Comparison of ENCODE assay signal across 17 mouse cellular contexts in genomic region chr1:53060499-53060898, GRCm38 (mm10). TPM values are rescaled to one million over a fixed set of nuclear protein-coding genes. Genes with fewer than 3 reads are reported as not detected.
DNase-seq lines count a peak whose midpoint lies in the region; ATAC-seq lines count a peak whose summit lies in the region.
"Had no signal": no experiment of that assay in that cellular context is flagged by ENCODE, and none has a peak within 500 bp of the region (broad histone marks: within the 10 kb centered on the region; RNA-seq: fewer than 3 reads in every experiment).

No protein-coding gene starts in this region.

- 42% methylated on average over 8 of the region's 8 CpGs for WGBS in heart, embryonic 16.5 days
- WGBS in forebrain, embryonic 13.5 days, result 27% methylated on average over 8 of the region's 8 CpGs
- 21% methylated on average over 8 of the region's 8 CpGs for WGBS in midbrain, embryonic 15.5 days

- ATAC-seq in heart, embryonic 16.5 days (replicated peaks; ENCODE audit: extremely low read depth, insufficient read depth, low FRiP score), result no peak
- peak; percentile 6; the same call in 1 of the 2 replicates for ATAC-seq in forebrain, embryonic 13.5 days
- ATAC-seq in midbrain, embryonic 15.5 days (replicated peaks), result peak; percentile 65

- no peak overlapping the region for H3K4me3 ChIP-seq in heart, embryonic 16.5 days (ENCODE audit: low read length)
- H3K4me3 ChIP-seq in forebrain, embryonic 13.5 days, result no peak overlapping the region
- H3K4me3 ChIP-seq in midbrain, embryonic 15.5 days, result no peak overlapping the region
- H3K4me3 ChIP-seq: embryonic facial prominence, embryonic 15.5 days; heart, adult 2 months; liver, embryonic 13.5 days had no signal

- peak overlapping the region; percentile 28 for H3K4me2 ChIP-seq in heart, embryonic 16.5 days (ENCODE audit: low read depth, low read length)
- 0 out of 2 replicates have a peak overlapping the region, but pooled peaks have one; percentile 8 for H3K4me2 ChIP-seq in forebrain, embryonic 13.5 days
- no peak overlapping the region for H3K4me2 ChIP-seq in midbrain, embryonic 15.5 days
- H3K4me2 ChIP-seq: embryonic facial prominence, embryonic 15.5 days; liver, embryonic 13.5 days had no signal

- peaks cover 4% of the 10 kb centered on the region; the same call in 1 of the 2 replicates for H3K4me1 ChIP-seq in heart, embryonic 16.5 days (ENCODE audit: control insufficient read depth, insufficient read depth, low read length)
- peaks cover 8% of the 10 kb centered on the region; the same call in 1 of the 2 replicates for H3K4me1 ChIP-seq in forebrain, embryonic 13.5 days
- no peaks in the 10 kb centered on the region; the same call in 1 of the 2 replicates for H3K4me1 ChIP-seq in midbrain, embryonic 15.5 days
- H3K4me1 ChIP-seq: embryonic facial prominence, embryonic 15.5 days; liver, embryonic 13.5 days had no signal

- H3K9ac ChIP-seq in heart, embryonic 16.5 days (ENCODE audit: low read length), result peak overlapping the region; percentile 26; the same call in 1 of the 2 replicates
- H3K9ac ChIP-seq in forebrain, embryonic 13.5 days, result 0 out of 2 replicates have a peak overlapping the region, but pooled peaks have one; percentile 37
- no peak overlapping the region for H3K9ac ChIP-seq in midbrain, embryonic 15.5 days
- H3K9ac ChIP-seq: embryonic facial prominence, embryonic 15.5 days; liver, embryonic 13.5 days had no signal

- H3K36me3 ChIP-seq in heart, embryonic 16.5 days (ENCODE audit: control insufficient read depth, insufficient read depth), result no peaks in the 10 kb centered on the region
- no peaks in the 10 kb centered on the region for H3K36me3 ChIP-seq in forebrain, embryonic 13.5 days (ENCODE audit: poor library complexity, severe bottlenecking)
- no peaks in the 10 kb centered on the region for H3K36me3 ChIP-seq in midbrain, embryonic 15.5 days (replicated peaks)
- H3K36me3 ChIP-seq: embryonic facial prominence, embryonic 15.5 days; G1E; liver, embryonic 13.5 days had no signal

- 0 out of 2 replicates have a peak, but pooled peaks cover 2% of the 10 kb centered on the region for H3K9me3 ChIP-seq in heart, embryonic 16.5 days (replicated peaks; ENCODE audit: control insufficient read depth, low read length)
- 0 out of 2 replicates have a peak, but pooled peaks cover 4% of the 10 kb centered on the region for H3K9me3 ChIP-seq in forebrain, embryonic 13.5 days (replicated peaks)
- H3K9me3 ChIP-seq in midbrain, embryonic 15.5 days, result no peaks in the 10 kb centered on the region
- H3K9me3 ChIP-seq: embryonic facial prominence, embryonic 15.5 days; G1E; liver, embryonic 13.5 days had no signal

- H3K27me3 ChIP-seq in heart, embryonic 16.5 days (ENCODE audit: control insufficient read depth, insufficient read depth, low read length), result no peaks in the 10 kb centered on the region
- no peaks in the 10 kb centered on the region for H3K27me3 ChIP-seq in forebrain, embryonic 13.5 days
- no peaks in the 10 kb centered on the region for H3K27me3 ChIP-seq in midbrain, embryonic 15.5 days (replicated peaks)
- H3K27me3 ChIP-seq: embryonic facial prominence, embryonic 15.5 days; liver, embryonic 13.5 days had no signal

- no peak overlapping the region for H3K27ac ChIP-seq in heart, embryonic 16.5 days (ENCODE audit: low read length)
- H3K27ac ChIP-seq in forebrain, embryonic 13.5 days, result no peak overlapping the region
- H3K27ac ChIP-seq in midbrain, embryonic 15.5 days, result no peak overlapping the region
- H3K27ac ChIP-seq: embryonic facial prominence, embryonic 15.5 days; heart, adult 2 months; liver, embryonic 13.5 days had no signal

- intact Hi-C loops in gastrocnemius, postnatal 36 days (cut with DNase I), result no loop called here

- DNase-seq in heart, adult 18-20 months, result no peak
- DNase-seq in embryo, embryonic 10.5 days (ENCODE audit: low spot score), result peak; percentile 28
- DNase-seq in adrenal gland, postnatal 36 days, result no peak
- no peak for DNase-seq in layer of hippocampus, adult 9-11 months
- no peak for DNase-seq in gastrocnemius, postnatal 36 days
- DNase-seq: adrenal gland, postnatal 10 days; cerebellum, postnatal 14 days; heart, adult 2 months; liver, embryonic 13.5 days; thymus, postnatal 14 days had no signal

RNA-seq across cellular contexts. Expression of gene Mstn, which starts 0.9 kb away (rescaled TPM):
- polyA plus RNA-seq in heart, embryonic 16.5 days (2015; fragmentation: Nextera tagmentation; extraction: Ambion mirVana), result 1.4 and 1.5 TPM in 2 replicates
- total RNA-seq in heart, adult 18-20 months (2021), result under 1 TPM; 0.30 to 0.39 TPM
- polyA plus RNA-seq in forebrain, embryonic 13.5 days (2015; fragmentation: Nextera tagmentation; extraction: Ambion mirVana), result 0.19 and 0.28 TPM in 2 replicates
- polyA plus RNA-seq in midbrain, embryonic 15.5 days (2015; fragmentation: Nextera tagmentation; extraction: Ambion mirVana), result 0.22 and 0.26 TPM in 2 replicates
- total RNA-seq in adrenal gland, postnatal 36 days (2021), result not detected
- 10 to 100 TPM; 35.2 to 62.1 TPM for total RNA-seq in gastrocnemius, postnatal 36 days (2021)
- polyA plus RNA-seq: G1E; kidney, embryonic 14.5 days; small intestine, adult 2 months had no signal

RNA-seq across cellular contexts. Expression of gene 1700019D03Rik, which starts 40.5 kb away (rescaled TPM):
- 1.1 and 1.7 TPM in 2 replicates for polyA plus RNA-seq in heart, embryonic 16.5 days (2015; fragmentation: Nextera tagmentation; extraction: Ambion mirVana)
- total RNA-seq in heart, adult 18-20 months (2021), result 1 to 10 TPM; 1.1 TPM
- polyA plus RNA-seq in forebrain, embryonic 13.5 days (2015; fragmentation: Nextera tagmentation; extraction: Ambion mirVana), result 2.2 and 2.6 TPM in 2 replicates
- 2.7 and 3.4 TPM in 2 replicates for polyA plus RNA-seq in midbrain, embryonic 15.5 days (2015; fragmentation: Nextera tagmentation; extraction: Ambion mirVana)
- under 1 TPM; 0.40 to 0.60 TPM for total RNA-seq in adrenal gland, postnatal 36 days (2021)
- 1 to 10 TPM in 1 of 2 experiments, under 1 TPM in 1; 0.89 to 1.5 TPM for total RNA-seq in gastrocnemius, postnatal 36 days (2021)
- polyA plus RNA-seq: G1E had no signal

Comparison
In these comparisons a context has a peak if more than half of its experiments do, and no peak if none do; other contexts are left out.
1. RNA of gene Mstn, which starts 0.9 kb away (total RNA-seq): 35.2 to 62.1 TPM in gastrocnemius, postnatal 36 days; 0.30 to 0.39 TPM in heart, adult 18-20 months and not detected in adrenal gland, postnatal 36 days; every median in the first group is over 10 times any median in the second.